Mouse (Mus musculus) thymus, postnatal 0 days (tissue): ENCODE results near the gene Ntrk1. TPM values are rescaled to one million over a fixed set of nuclear protein-coding genes. Genes with fewer than 3 reads are reported as not detected.

Experiments used
- DNase-seq: peaks from one replicate; pipeline ENCODE4 v3.0.0-alpha.2; 2015; ENCODE audit warnings: low spot score
- polyA plus RNA-seq: library from polyadenylated mRNA; unstranded; fragments of >200 nt; fragmentation: Nextera tagmentation; extraction: Ambion mirVana; gene quantifications from 2 replicates; pipeline ENCODE4 v1.2.1, GENCODE M21; 2015

The Ntrk1 gene
- polyA plus RNA-seq, 1 experiment from 2014 or later = 0.48 TPM

DNA sequence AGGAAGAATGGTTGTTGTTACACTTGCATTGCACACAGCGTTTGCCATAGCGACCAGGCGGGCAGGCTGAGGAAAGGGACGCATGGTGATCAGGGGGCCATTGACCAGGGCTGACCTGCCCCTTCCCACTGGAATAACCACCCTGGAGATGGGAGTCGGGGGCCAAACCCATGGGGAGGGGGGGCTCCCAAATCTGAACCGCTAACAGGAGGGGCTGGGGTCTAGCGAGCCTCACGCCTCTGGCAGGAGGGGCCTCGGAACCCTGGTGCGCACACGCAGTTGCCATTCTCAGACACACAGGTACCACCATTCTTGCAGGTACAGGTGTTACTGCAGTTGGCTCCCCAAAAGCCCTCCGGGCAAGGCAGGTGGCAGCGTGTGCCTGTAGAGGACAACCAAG, 41.1 kb downstream of the Ntrk1 start:
- DNase-seq = no peak

DNA sequence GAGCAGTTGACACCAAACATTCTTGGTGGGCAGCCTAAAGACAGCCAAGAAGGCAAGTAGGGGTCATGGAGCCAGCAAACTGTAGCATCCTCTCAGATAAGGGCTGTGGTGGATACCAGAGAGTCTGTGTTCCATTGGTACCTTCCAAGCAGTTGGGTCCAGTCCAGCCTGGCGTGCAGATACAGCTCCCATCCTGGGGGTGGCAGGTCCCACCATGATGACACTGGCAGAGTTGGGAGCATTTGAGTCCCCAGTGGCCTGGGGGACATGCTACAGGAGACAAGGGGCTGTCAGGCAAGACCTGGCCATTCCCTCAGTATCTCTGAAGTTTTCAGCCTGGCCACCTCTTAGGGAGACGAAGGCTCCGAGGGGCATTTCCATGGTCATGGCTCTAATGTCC, 42.4 kb downstream of the Ntrk1 start:
- no peak for DNase-seq

GRCm38 (mm10) chr3:87749977-87750376, 45.0 kb downstream of the Ntrk1 start:
- DNase-seq = no peak

- peak; percentile 72 for DNase-seq
Measured at GRCm38 (mm10) chr3:87749036-87749435, 45.9 kb downstream of the Ntrk1 start.

GRCm38 (mm10) chr3:87748431-87748830, 46.5 kb downstream of the Ntrk1 start, which contains the start of gene Lrrc71:
Gene Lrrc71, minus strand, starts transcription at chr3:87748625.
- no peak for DNase-seq

DNA sequence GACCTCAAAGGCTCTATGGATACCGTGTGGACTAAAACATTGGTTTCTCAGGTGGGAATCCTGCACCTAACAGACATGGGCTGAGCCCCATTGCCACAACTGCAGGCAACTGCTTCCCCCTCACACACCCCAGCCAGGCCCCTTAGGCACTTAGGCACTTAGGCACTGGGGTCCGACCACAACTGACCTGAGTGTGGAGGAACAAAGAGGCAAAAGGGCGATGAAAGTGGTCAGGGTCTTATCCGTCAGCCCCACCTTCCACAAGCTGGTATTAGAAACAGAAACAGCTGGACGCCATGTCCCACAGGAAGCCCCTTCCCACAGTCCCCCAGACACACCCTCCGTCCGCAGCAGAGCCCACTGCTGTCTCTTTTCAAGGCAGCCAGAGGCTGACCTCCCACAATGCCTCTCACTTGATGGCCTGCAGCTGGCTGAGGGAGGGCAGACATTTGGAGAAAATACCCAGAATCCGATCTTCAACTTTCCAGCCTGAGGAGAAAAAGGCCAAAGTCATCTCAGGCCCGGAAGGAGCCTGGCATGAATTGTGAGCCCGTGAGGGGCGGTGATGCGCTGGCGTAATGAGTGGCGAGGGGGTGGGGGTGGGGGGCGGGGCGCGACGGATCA, 49.8 kb downstream of the Ntrk1 start:
- no peak for DNase-seq

GRCm38 (mm10) chr3:87743927-87744326, 51.0 kb downstream of the Ntrk1 start:
- DNase-seq = no peak

- peak; percentile 75 for DNase-seq
Measured at GRCm38 (mm10) chr3:87742735-87743134, 52.2 kb downstream of the Ntrk1 start.

- DNase-seq = no peak
Measured at GRCm38 (mm10) chr3:87742013-87742412, 52.9 kb downstream of the Ntrk1 start.

- DNase-seq = no peak
Measured at GRCm38 (mm10) chr3:87738906-87739305, 56.1 kb downstream of the Ntrk1 start.

GRCm38 (mm10) chr3:87735335-87735734, 59.6 kb downstream of the Ntrk1 start:
- DNase-seq = no peak

DNA sequence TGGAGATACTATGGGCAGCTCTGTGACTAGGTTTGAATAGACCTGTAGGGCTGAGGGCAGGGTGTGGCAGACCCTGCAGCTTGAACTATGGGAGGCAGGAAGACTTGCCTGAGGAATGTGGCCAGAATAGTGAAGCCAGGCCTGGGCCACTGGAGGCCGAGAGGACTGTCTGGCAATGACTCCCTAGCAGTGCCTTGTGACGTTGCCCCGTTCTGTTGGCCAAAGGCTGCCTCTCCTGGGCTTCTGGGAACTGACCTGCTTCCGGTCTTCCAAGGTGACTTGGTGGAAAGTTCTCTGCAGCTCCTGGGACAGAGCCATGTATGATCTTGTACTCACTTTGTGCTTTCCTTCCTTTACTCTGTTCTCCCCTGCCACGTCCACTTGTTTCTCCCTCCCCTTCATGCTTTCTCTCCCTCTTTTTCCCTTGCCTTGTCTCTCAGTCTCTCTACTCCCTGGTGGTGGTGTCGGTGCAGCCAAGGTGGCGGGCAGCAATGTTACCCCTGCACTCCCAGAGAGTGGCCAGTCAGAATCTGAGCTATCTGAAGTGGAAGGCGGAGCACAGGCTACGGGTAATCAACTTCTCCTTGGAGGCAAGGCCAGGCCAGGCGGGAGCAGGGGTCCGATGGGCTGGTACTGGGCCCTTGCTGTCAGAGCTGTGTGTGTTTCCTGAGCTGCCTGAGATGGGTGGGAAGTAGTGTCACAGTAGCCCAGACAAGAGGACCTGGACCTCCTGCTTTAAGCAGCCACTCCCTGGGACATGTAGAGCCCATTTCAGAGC, 60.8 kb downstream of the Ntrk1 start:
- DNase-seq = no peak

- DNase-seq = no peak
Measured at GRCm38 (mm10) chr3:87733098-87733497, 61.9 kb downstream of the Ntrk1 start.

DNA sequence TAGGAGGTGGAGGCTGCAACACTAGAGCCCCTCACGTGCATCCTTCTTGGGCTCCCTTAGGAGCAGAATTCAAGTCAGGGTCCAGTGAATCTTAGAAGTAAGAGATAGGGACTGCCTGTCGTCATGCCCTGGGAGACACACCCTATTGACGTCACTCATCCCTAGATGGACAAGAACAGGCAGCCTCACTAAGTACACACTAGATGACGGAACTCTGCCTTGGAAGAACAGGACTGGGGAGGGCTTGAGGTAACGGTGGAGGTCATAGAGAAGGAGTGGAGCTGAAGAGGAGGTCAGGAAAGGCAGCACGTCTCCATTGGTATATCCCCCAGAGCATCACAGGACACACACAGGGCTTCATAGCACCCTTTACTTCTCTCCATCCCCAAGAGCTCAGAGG, 66.3 kb downstream of the Ntrk1 start:
- no peak for DNase-seq

Other genes with a start within 250 kb of the Ntrk1 start
- gene Arhgef11, start 177.6 kb downstream of the Ntrk1 start, polyA plus RNA-seq = 4.0 and 4.8 TPM in 2 replicates
- 0.42 and 0.66 TPM in 2 replicates for gene Lrrc71, start 46.5 kb downstream of the Ntrk1 start, polyA plus RNA-seq
- gene Insrr, start 1.8 kb upstream of the Ntrk1 start, polyA plus RNA-seq = 0.04 and 0.05 TPM in 2 replicates
- 3.5 and 3.6 TPM in 2 replicates for gene Pear1, start 29.1 kb upstream of the Ntrk1 start, polyA plus RNA-seq
- 101 and 108 TPM in 2 replicates for gene Sh2d2a, start 51.6 kb upstream of the Ntrk1 start, polyA plus RNA-seq
- gene Prcc, start 90.4 kb upstream of the Ntrk1 start, polyA plus RNA-seq = 13.9 and 14.4 TPM in 2 replicates
- 223 and 234 TPM in 2 replicates for gene Hdgf, start 111.2 kb upstream of the Ntrk1 start, polyA plus RNA-seq
- 107 and 108 TPM in 2 replicates for gene Mrpl24, start 124.3 kb upstream of the Ntrk1 start, polyA plus RNA-seq
- 58.9 and 61.4 TPM in 2 replicates for gene Isg20l2, start 135.2 kb upstream of the Ntrk1 start, polyA plus RNA-seq
- 15.7 and 16.6 TPM in 2 replicates for gene Rrnad1, start 135.6 kb upstream of the Ntrk1 start, polyA plus RNA-seq
- 35.5 and 38.1 TPM in 2 replicates for gene Crabp2, start 153.5 kb upstream of the Ntrk1 start, polyA plus RNA-seq
- gene Nes, start 175.9 kb upstream of the Ntrk1 start, polyA plus RNA-seq = 3.2 and 4.5 TPM in 2 replicates
- 0.23 and 0.27 TPM in 2 replicates for gene Bcan, start 205.1 kb upstream of the Ntrk1 start, polyA plus RNA-seq
- 0.16 TPM in 1 of 2 replicates, not detected in the other for gene Hapln2, start 232.4 kb upstream of the Ntrk1 start, polyA plus RNA-seq
- 34.6 and 37.4 TPM in 2 replicates for gene Gpatch4, start 247.9 kb upstream of the Ntrk1 start, polyA plus RNA-seq